Mouse (Mus musculus) heart, embryonic 14.5 days (tissue): Measurements from ENCODE around the gene Pard3. TPM values are rescaled to one million over a fixed set of nuclear protein-coding genes. Genes with fewer than 3 reads are reported as not detected.

Source experiments
- ATAC-seq: fragments of 200-750 bp; cut with Nextera tagmentation; 2 replicates; pipeline ENCODE4 v1.8.0; 2017; ENCODE audit warnings: low read depth, moderate TSS enrichment; ENCODE audit not compliant: insufficient number of reproducible peaks, insufficient read depth, low FRiP score
- H3K27ac ChIP-seq, 2 experiments: fragments of 200-500 bp in 1 of 2; fragments of 300-500 bp in 1 of 2; sonication (generic) in 1 of 2; replicated peaks in 1 of 2; 2 replicates each; pipeline ENCODE4 v1.5.1; 2012 to 2014; ENCODE audit warnings: low read depth in 2 of 2, low read length in 2 of 2, control low read depth in 1 of 2, mild to moderate bottlenecking in 1 of 2, mixed read lengths in 1 of 2; ENCODE audit not compliant: control insufficient read depth in 1 of 2, insufficient read depth in 1 of 2
- H3K27me3 ChIP-seq: fragments of 300-500 bp; sonication (generic); 2 replicates; pipeline ENCODE4 v1.6.1; 2014; ENCODE audit warnings: mild to moderate bottlenecking, low read length, control low read depth; ENCODE audit not compliant: control insufficient read depth, insufficient read depth
- H3K36me3 ChIP-seq: fragments of 300-500 bp; sonication (generic); 2 replicates; pipeline ENCODE4 v1.6.1; 2014; ENCODE audit warnings: mild to moderate bottlenecking, control low read depth, low read length, mixed read lengths; ENCODE audit not compliant: control insufficient read depth, insufficient read depth
- H3K4me1 ChIP-seq, 2 experiments: fragments of 200-500 bp in 1 of 2; fragments of 300-500 bp in 1 of 2; sonication (generic) in 1 of 2; 2 replicates each; pipeline ENCODE4 v1.6.1; 2012 to 2014; ENCODE audit warnings: low read length in 2 of 2, control low read depth in 1 of 2, mixed read lengths in 1 of 2; ENCODE audit not compliant: control insufficient read depth in 2 of 2, insufficient read depth in 2 of 2
- H3K4me2 ChIP-seq: fragments of 300-500 bp; sonication (generic); 2 replicates; pipeline ENCODE4 v1.6.1; 2014; ENCODE audit warnings: mild to moderate bottlenecking, low read length
- H3K4me3 ChIP-seq, 2 experiments: fragments of 200-500 bp in 1 of 2; fragments of 300-500 bp in 1 of 2; sonication (generic) in 1 of 2; 2 replicates each; pipeline ENCODE4 v1.5.1; 2012 to 2014; ENCODE audit warnings: low read length in 2 of 2, mild to moderate bottlenecking in 2 of 2, control low read depth in 1 of 2, low read depth in 1 of 2, moderate library complexity in 1 of 2; ENCODE audit not compliant: control insufficient read depth in 1 of 2, insufficient read depth in 1 of 2
- H3K9ac ChIP-seq: fragments of 300-500 bp; sonication (generic); 2 replicates; pipeline ENCODE4 v1.6.1; 2014; ENCODE audit warnings: mild to moderate bottlenecking, low read length
- H3K9me3 ChIP-seq: fragments of 300-500 bp; sonication (generic); 2 replicates; pipeline ENCODE4 v1.6.1; 2016; ENCODE audit warnings: low read length, control low read depth; ENCODE audit not compliant: control insufficient read depth
- WGBS: fragments of 180-500 bp; shearing (Covaris S2); extraction: QIAGEN DNeasy Blood & Tissue Kit; methylation state at CpG from one replicate; pipeline ENCODE4 v1.1.7; 2014; 5-methylcytosine and 5-hydroxymethylcytosine counted together
- polyA plus RNA-seq: library from polyadenylated mRNA; unstranded; fragments of >200 nt; fragmentation: Nextera tagmentation; extraction: Ambion mirVana; gene quantifications from 2 replicates; pipeline ENCODE4 v1.2.1, GENCODE M21; 2014

Gene Pard3
- polyA plus RNA-seq, 1 experiment from 2014 or later, result 21.2 TPM

GRCm38 (mm10) chr8:127191824-127192223 lies 128.1 kb downstream of the Pard3 start:
- no peak overlapping the region for H3K4me2 ChIP-seq
- no peak for ATAC-seq
- no peaks in the 10 kb centered on the region for H3K36me3 ChIP-seq
- no peaks in the 10 kb centered on the region for H3K9me3 ChIP-seq
- H3K9ac ChIP-seq, result no peak overlapping the region
- no peak overlapping the region for H3K27ac ChIP-seq
- H3K4me3 ChIP-seq, result no peak overlapping the region
- WGBS, result 77% methylated on average over 6 of the region's 6 CpGs
- H3K27me3 ChIP-seq, result no peaks in the 10 kb centered on the region
- peaks cover 11 to 29% of the 10 kb centered on the region in 2 experiments for H3K4me1 ChIP-seq

- Histone ChIP-seq H3K36me3 (no peaks in the 10 kb centered on the region), H3K9ac (no peak overlapping the region; the same call in 1 of the 2 replicates), H3K4me1 (peaks cover 11 to 29% of the 10 kb centered on the region in 2 experiments), H3K9me3 (no peaks in the 10 kb centered on the region), H3K4me3 (no peak overlapping the region), H3K27ac (no peak overlapping the region), H3K27me3 (no peaks in the 10 kb centered on the region), H3K4me2 (no peak overlapping the region)
- no peak for ATAC-seq
- 63% methylated on average over 10 of the region's 10 CpGs for WGBS
Measured at GRCm38 (mm10) chr8:127192331-127192730, 128.6 kb downstream of the Pard3 start.

GRCm38 (mm10) chr8:127193375-127193774 lies 129.7 kb downstream of the Pard3 start:
- Histone ChIP-seq H3K9me3 (no peaks in the 10 kb centered on the region), H3K9ac (no peak overlapping the region), H3K4me1 (peaks cover 11 to 29% of the 10 kb centered on the region in 2 experiments), H3K36me3 (no peaks in the 10 kb centered on the region), H3K4me2 (no peak overlapping the region), H3K27me3 (no peaks in the 10 kb centered on the region), H3K4me3 (no peak overlapping the region), H3K27ac (no peak overlapping the region)
- ATAC-seq, result no peak
- WGBS, result 45% methylated on average over 6 of the region's 6 CpGs

GRCm38 (mm10) chr8:127194786-127195407 lies 131.2 kb downstream of the Pard3 start:
- WGBS, result 85% methylated on average over 15 of the region's 15 CpGs
- peaks cover 11 to 29% of the 10 kb centered on the region in 2 experiments for H3K4me1 ChIP-seq
- H3K36me3 ChIP-seq, result no peaks in the 10 kb centered on the region

DNA sequence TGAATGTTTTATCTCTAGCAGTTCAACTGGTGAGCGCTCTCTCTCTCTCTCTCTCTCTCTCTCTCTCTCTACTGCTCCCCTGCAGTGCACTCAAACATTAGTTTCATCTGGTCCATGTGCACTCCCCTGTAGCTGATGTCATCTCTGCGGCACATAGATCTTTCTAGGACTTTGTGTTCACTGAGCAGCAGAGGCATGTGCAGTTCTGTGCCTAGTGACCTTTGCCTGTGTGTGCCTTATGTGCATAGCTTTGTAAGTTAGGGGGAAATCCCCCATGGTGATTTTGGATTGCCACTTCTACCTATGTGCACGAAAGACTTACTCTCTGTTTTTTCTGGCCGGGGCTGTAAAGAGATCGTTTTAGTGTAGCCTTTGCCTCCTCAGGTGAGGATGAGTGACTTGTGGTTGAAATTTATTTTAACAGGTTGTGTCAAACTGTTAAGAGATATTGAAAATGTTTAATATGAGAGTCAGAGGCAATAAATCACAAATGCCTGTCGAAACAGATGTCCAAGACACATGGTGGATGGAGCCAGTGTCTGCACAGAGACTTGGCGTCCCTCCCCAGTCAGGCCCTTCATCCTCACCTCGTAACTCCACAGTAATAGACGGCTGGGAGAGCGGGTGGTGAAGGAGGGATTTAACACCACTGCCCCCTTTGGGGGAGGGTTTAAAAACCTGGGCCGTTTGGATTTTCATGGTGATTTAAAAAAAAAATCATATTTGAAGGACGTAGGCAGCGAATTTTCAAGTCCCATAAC lies 133.0 kb downstream of the Pard3 start:
- Histone ChIP-seq H3K9ac (no peak overlapping the region), H3K4me1 (peaks cover 10 to 25% of the 10 kb centered on the region in 2 experiments), H3K36me3 (no peaks in the 10 kb centered on the region), H3K27me3 (no peaks in the 10 kb centered on the region), H3K9me3 (no peaks in the 10 kb centered on the region), H3K27ac (no peak overlapping the region), H3K4me3 (no peak overlapping the region), H3K4me2 (no peak overlapping the region)
- no peak for ATAC-seq
- 70% methylated on average over 13 of the region's 13 CpGs for WGBS

More at GRCm38 (mm10) chr8:127194786-127195407, 131.2 kb downstream of the Pard3 start:
- Histone ChIP-seq H3K4me3 (no peak overlapping the region), H3K27me3 (no peaks in the 10 kb centered on the region), H3K27ac (no peak overlapping the region), H3K9ac (no peak overlapping the region), H3K9me3 (no peaks in the 10 kb centered on the region), H3K4me2 (no peak overlapping the region)
- ATAC-seq, result no peak

GRCm38 (mm10) chr8:127207455-127207854 lies 143.8 kb downstream of the Pard3 start:
- Histone ChIP-seq H3K4me2 (no peak overlapping the region), H3K36me3 (no peaks in the 10 kb centered on the region), H3K27me3 (no peaks in the 10 kb centered on the region), H3K27ac (no peak overlapping the region), H3K4me3 (no peak overlapping the region), H3K9ac (no peak overlapping the region), H3K4me1 (peaks cover 0 to 11% of the 10 kb centered on the region in 2 experiments; a peak in 3 of 4 replicates), H3K9me3 (no peaks in the 10 kb centered on the region)
- WGBS, result 68% methylated on average over 4 of the region's 4 CpGs
- no peak for ATAC-seq

DNA sequence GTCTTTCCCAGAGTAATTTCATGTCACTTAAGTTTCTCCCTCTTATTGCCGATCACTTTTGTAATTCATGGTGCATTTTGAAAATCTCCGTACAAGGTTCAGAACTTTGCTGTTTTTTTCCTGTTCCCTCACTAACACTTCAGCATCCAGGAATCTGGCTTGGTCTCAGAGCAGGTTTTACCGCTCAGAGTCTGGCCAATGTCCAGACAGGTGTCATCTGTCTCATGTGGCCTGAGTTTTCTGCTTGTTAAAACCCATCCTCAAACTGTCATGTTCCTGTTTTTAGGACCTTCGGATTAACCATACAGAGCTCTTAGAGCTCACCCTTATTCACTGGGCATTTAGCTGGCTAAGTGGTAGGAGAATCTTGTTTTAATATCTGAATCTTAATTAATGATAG lies 146.9 kb downstream of the Pard3 start:
- no peaks in the 10 kb centered on the region for H3K27me3 ChIP-seq
- 56% methylated on average over 4 of the region's 4 CpGs for WGBS
- no peak overlapping the region for H3K9ac ChIP-seq
- H3K27ac ChIP-seq, result no peak overlapping the region
- H3K4me1 ChIP-seq, result peaks cover 4 to 23% of the 10 kb centered on the region in 2 experiments
- H3K9me3 ChIP-seq, result no peaks in the 10 kb centered on the region
- H3K36me3 ChIP-seq, result no peaks in the 10 kb centered on the region
- ATAC-seq, result no peak
- H3K4me2 ChIP-seq, result no peak overlapping the region
- H3K4me3 ChIP-seq, result no peak overlapping the region
